Mouse (Mus musculus): Measurements from ENCODE around the gene Atxn1l.

Gene Atxn1l

GRCm38 (mm10) chr8:109731012-109731411 is 6.5 kb downstream of the Atxn1l start:
- DNase-seq (ENCODE audit: low spot score in 2 of 2), result no peak

GRCm38 (mm10) chr8:109725106-109725505 is 12.4 kb downstream of the Atxn1l start:
- no peak for DNase-seq (ENCODE audit: low spot score in 2 of 2)

- DNase-seq (ENCODE audit: low spot score in 2 of 2), result no peak
Observed at GRCm38 (mm10) chr8:109714961-109715360, 22.6 kb downstream of the Atxn1l start.

GRCm38 (mm10) chr8:109712521-109712920 is 25.0 kb downstream of the Atxn1l start:
- no peak for DNase-seq (ENCODE audit: low spot score in 2 of 2)

- DNase-seq (ENCODE audit: low spot score in 2 of 2), result no peak
Observed at GRCm38 (mm10) chr8:109707921-109708320, 29.6 kb downstream of the Atxn1l start.

- DNase-seq (ENCODE audit: low spot score in 2 of 2), result peak; percentile 49 to 67
Observed at GRCm38 (mm10) chr8:109706874-109707237, 30.7 kb downstream of the Atxn1l start.

GRCm38 (mm10) chr8:109706076-109706873 is 31.3 kb downstream of the Atxn1l start:
- DNase-seq (ENCODE audit: low spot score in 2 of 2), result peak in 1 of 2 experiments; percentile 35

GRCm38 (mm10) chr8:109705320-109706075 is 32.0 kb downstream of the Atxn1l start, which contains the start of gene Zfp821:
TSS of gene Zfp821 (plus strand) at chr8:109705546.
- peak; percentile 85 to 89 for DNase-seq (ENCODE audit: low spot score in 2 of 2)

GRCm38 (mm10) chr8:109704565-109705319 is 32.8 kb downstream of the Atxn1l start:
- DNase-seq (ENCODE audit: low spot score in 2 of 2), result peak in 1 of 2 experiments; percentile 11

- no peak for DNase-seq (ENCODE audit: low spot score in 2 of 2)
Observed at GRCm38 (mm10) chr8:109698477-109698876, 39.1 kb downstream of the Atxn1l start.

GRCm38 (mm10) chr8:109697754-109698153 is 39.8 kb downstream of the Atxn1l start:
- DNase-seq (ENCODE audit: low spot score in 2 of 2), result no peak

- no peak for DNase-seq (ENCODE audit: low spot score in 2 of 2)
Observed at GRCm38 (mm10) chr8:109694154-109694553, 43.4 kb downstream of the Atxn1l start.

- peak; percentile 96 to 97 for DNase-seq (ENCODE audit: low spot score in 2 of 2)
Observed at GRCm38 (mm10) chr8:109693146-109693900, 44.2 kb downstream of the Atxn1l start, which contains the start of gene Ist1. TSS of gene Ist1 (minus strand) at chr8:109693260.

GRCm38 (mm10) chr8:109692443-109693145 is 44.9 kb downstream of the Atxn1l start:
- DNase-seq (ENCODE audit: low spot score in 2 of 2), result no peak

GRCm38 (mm10) chr8:109691769-109692168 is 45.8 kb downstream of the Atxn1l start:
- DNase-seq (ENCODE audit: low spot score in 2 of 2), result no peak

- DNase-seq (ENCODE audit: low spot score in 2 of 2), result no peak
Observed at GRCm38 (mm10) chr8:109687248-109687647, 50.3 kb downstream of the Atxn1l start.

GRCm38 (mm10) chr8:109682120-109682519 is 55.4 kb downstream of the Atxn1l start:
- no peak for DNase-seq (ENCODE audit: low spot score in 2 of 2)

- no peak for DNase-seq (ENCODE audit: low spot score in 2 of 2)
Observed at GRCm38 (mm10) chr8:109681535-109681934, 56.0 kb downstream of the Atxn1l start.

All from urinary bladder, adult 18-20 months (tissue).